Mouse (Mus musculus): Measurements from ENCODE around the gene Olfr96. TPM values are rescaled to one million over a fixed set of nuclear protein-coding genes. Genes with fewer than 3 reads are reported as not detected.

Gene Olfr96
- total RNA-seq, 2 experiments from 2014 or later, result not detected

GRCm38 (mm10) chr17:37263626-37264025, 43.7 kb downstream of the Olfr96 start, which contains the start of gene Olfr98:
TSS of gene Olfr98 (minus strand) at chr17:37263749.
- intact Hi-C loops (cut with DNase I; ENCODE audit: low total_unique reads), result no loop called here
- no peak for DNase-seq

GRCm38 (mm10) chr17:37270058-37270701, 50.2 kb downstream of the Olfr96 start, which contains the start of gene H2-M3:
TSS of gene H2-M3 (plus strand) at chr17:37270220.
- DNase-seq, result peak; percentile 75
- intact Hi-C loops (cut with DNase I; ENCODE audit: low total_unique reads), result no loop called here

GRCm38 (mm10) chr17:37270702-37271092, 50.8 kb downstream of the Olfr96 start:
- peak; percentile 32 for DNase-seq
- intact Hi-C loops (cut with DNase I; ENCODE audit: low total_unique reads), result no loop called here

GRCm38 (mm10) chr17:37275626-37276248, 55.8 kb downstream of the Olfr96 start:
- no peak for DNase-seq
- intact Hi-C loops (cut with DNase I; ENCODE audit: low total_unique reads), result no loop called here

Other genes with a start within 250 kb of the Olfr96 start
- under 1 TPM in 1 of 2 experiments, not detected in 1; 0.25 TPM for gene 2410137M14Rik, start 238.9 kb upstream of the Olfr96 start, total RNA-seq (2021)
- gene H2-M5, start 230.6 kb upstream of the Olfr96 start, total RNA-seq (2021), result not detected
- gene Zfp57, start 219.0 kb upstream of the Olfr96 start, total RNA-seq (2021), result 1 to 10 TPM in 1 of 2 experiments, under 1 TPM in 1; 0.74 to 1.5 TPM
- not detected for gene Mog, start 196.7 kb upstream of the Olfr96 start, total RNA-seq (2021)
- 10 to 100 TPM in 1 of 2 experiments, 1 to 10 TPM in 1; 9.8 to 10.3 TPM for gene Gabbr1, start 174.2 kb upstream of the Olfr96 start, total RNA-seq (2021)
- gene Olfr90, start 131.6 kb upstream of the Olfr96 start, total RNA-seq (2021), result not detected
- gene Olfr91, start 121.9 kb upstream of the Olfr96 start, total RNA-seq (2021), result not detected
- not detected for gene Olfr92, start 100.1 kb upstream of the Olfr96 start, total RNA-seq (2021)
- not detected for gene Olfr93, start 58.7 kb upstream of the Olfr96 start, total RNA-seq (2021)
- not detected for gene Ubd, start 26.3 kb upstream of the Olfr96 start, total RNA-seq (2021)
- not detected for gene Olfr94, start 19.2 kb upstream of the Olfr96 start, total RNA-seq (2021)
- gene Olfr95, start 7.0 kb upstream of the Olfr96 start, total RNA-seq (2021), result not detected
- not detected for gene Olfr97, start 17.2 kb downstream of the Olfr96 start, total RNA-seq (2021)
- gene Olfr98, start 43.6 kb downstream of the Olfr96 start, total RNA-seq (2021), result not detected
- 1 to 10 TPM; 1.3 to 1.6 TPM for gene H2-M3, start 50.1 kb downstream of the Olfr96 start, total RNA-seq (2021)
- gene Olfr99, start 63.3 kb downstream of the Olfr96 start, total RNA-seq (2021), result not detected
- not detected for gene Olfr101, start 84.2 kb downstream of the Olfr96 start, total RNA-seq (2021)
- gene Olfr102, start 96.9 kb downstream of the Olfr96 start, total RNA-seq (2021), result not detected
- gene Olfr103, start 119.6 kb downstream of the Olfr96 start, total RNA-seq (2021), result not detected
- not detected for gene Olfr104-ps, start 139.4 kb downstream of the Olfr96 start, total RNA-seq (2021)
- not detected for gene Olfr105-ps, start 158.9 kb downstream of the Olfr96 start, total RNA-seq (2021)
- not detected for gene Olfr106-ps, start 170.2 kb downstream of the Olfr96 start, total RNA-seq (2021)
- not detected for gene Olfr107, start 179.1 kb downstream of the Olfr96 start, total RNA-seq (2021)
- not detected for gene Olfr108, start 225.3 kb downstream of the Olfr96 start, total RNA-seq (2021)
- gene Olfr109, start 238.8 kb downstream of the Olfr96 start, total RNA-seq (2021), result not detected